Mouse (Mus musculus): ENCODE results near the gene Gm37240. TPM values are rescaled to one million over a fixed set of nuclear protein-coding genes. Genes with fewer than 3 reads are reported as not detected.

Gene Gm37240
- total and polyA plus RNA-seq, 2 experiments from 2014 or later = 0.43 to 1.9 TPM

DNA sequence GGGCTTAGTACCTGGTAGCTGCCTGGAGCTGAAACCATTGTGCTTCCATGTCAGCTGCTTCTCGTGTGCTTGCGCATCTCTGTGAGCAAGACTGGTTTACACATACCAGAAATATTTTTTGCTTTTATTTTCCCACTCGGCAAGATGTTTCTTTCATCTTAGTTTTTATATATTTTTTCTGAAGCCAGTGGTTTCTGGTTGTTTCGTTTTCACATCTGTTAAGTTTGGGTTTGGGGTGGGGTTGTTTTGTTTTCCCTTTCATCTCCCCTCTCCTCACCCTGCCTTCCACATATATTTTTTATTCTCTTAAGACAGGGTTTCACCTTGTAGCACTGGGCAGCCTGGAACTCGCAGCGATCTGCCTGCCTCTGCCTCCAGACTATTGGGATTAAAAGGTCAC is 1116.8 kb downstream of the Gm37240 start:
- 92% methylated on average over 6 of the region's 6 CpGs for WGBS
- no peak overlapping the region for H3K4me2 ChIP-seq (ENCODE audit: low read depth, low read length, poor library complexity, severe bottlenecking)

DNA sequence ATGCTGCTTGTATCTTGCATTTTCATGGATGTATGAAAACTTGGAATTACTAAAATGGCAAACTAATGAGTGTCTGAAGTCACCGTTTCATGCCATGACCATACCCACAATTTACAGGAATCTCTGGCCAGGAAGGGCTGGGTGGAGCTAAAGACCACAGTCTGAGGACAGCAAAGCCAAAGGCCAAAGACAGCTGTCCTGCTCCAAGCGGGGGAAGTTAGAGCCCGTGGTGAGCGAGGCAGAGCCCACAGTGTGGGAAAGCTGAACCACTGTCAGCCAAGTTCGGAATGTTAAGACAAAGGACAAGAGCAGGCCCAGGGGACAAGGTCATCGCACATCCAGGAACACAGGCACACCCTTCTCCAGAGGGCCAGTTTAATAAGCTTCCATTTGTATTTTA is 1117.9 kb downstream of the Gm37240 start:
- Histone ChIP-seq H3K4me3 (ENCODE audit: low read depth, low read length) (no peak overlapping the region), H3K27ac (ENCODE audit: low read depth, low read length) (no peak overlapping the region), H3K9ac (replicated peaks; ENCODE audit: low read length, poor library complexity, severe bottlenecking) (no peak overlapping the region), H3K4me1 (ENCODE audit: insufficient read depth, low read length) (no peaks in the 10 kb centered on the region), H3K36me3 (ENCODE audit: insufficient read depth, low read length) (no peaks in the 10 kb centered on the region), H3K4me2 (ENCODE audit: low read depth, low read length, poor library complexity, severe bottlenecking) (no peak overlapping the region), H3K9me3 (ENCODE audit: low read length) (no peaks in the 10 kb centered on the region), H3K27me3 (ENCODE audit: insufficient read depth, low read length) (no peaks in the 10 kb centered on the region)
- WGBS = 83% methylated on average over 6 of the region's 6 CpGs
- DNase-seq (ENCODE audit: low spot score) = no peak
- TF ChIP-seq CTCF (IDR thresholded peaks at IDR 0.05) = no peak
- no peak for ATAC-seq (ENCODE audit: low FRiP score)

More for the DNA sequence above, 1116.8 kb downstream of the Gm37240 start:
- Histone ChIP-seq H3K9me3 (ENCODE audit: low read length) (no peaks in the 10 kb centered on the region), H3K4me1 (ENCODE audit: insufficient read depth, low read length) (no peaks in the 10 kb centered on the region), H3K36me3 (ENCODE audit: insufficient read depth, low read length) (no peaks in the 10 kb centered on the region), H3K4me3 (ENCODE audit: low read depth, low read length) (no peak overlapping the region), H3K9ac (replicated peaks; ENCODE audit: low read length, poor library complexity, severe bottlenecking) (no peak overlapping the region), H3K27ac (ENCODE audit: low read depth, low read length) (no peak overlapping the region), H3K27me3 (ENCODE audit: insufficient read depth, low read length) (no peaks in the 10 kb centered on the region)
- ATAC-seq (ENCODE audit: low FRiP score) (no peak), DNase-seq (ENCODE audit: low spot score) (no peak)
- no peak for TF ChIP-seq CTCF (IDR thresholded peaks at IDR 0.05)

DNA sequence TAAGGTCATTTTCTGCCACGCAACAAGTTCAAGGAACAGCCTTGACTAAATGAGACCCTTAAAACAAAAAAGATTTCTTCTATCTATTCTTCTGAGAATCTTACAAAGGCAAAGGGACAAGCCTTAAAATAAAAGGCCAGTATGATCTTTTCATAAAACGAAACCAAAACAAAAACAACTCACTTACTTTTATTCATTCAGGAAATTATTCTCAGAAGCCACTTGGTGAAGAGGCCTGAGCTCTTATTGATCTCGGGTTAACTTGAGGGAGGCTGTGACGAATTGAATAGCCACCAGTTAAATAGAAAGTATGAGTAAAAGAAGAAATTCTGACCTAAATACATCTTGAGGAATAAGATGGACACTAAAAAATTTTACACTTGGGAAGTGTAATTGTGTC is 1118.4 kb downstream of the Gm37240 start:
- ATAC-seq (ENCODE audit: low FRiP score) (no peak), DNase-seq (ENCODE audit: low spot score) (no peak)
- H3K4me3 ChIP-seq (ENCODE audit: low read depth, low read length) = no peak overlapping the region
- 84% methylated on average over 4 of the region's 4 CpGs for WGBS
- H3K27me3 ChIP-seq (ENCODE audit: insufficient read depth, low read length) = no peaks in the 10 kb centered on the region
- H3K27ac ChIP-seq (ENCODE audit: low read depth, low read length) = no peak overlapping the region
- H3K4me1 ChIP-seq (ENCODE audit: insufficient read depth, low read length) = no peaks in the 10 kb centered on the region
- no peak overlapping the region for H3K4me2 ChIP-seq (ENCODE audit: low read depth, low read length, poor library complexity, severe bottlenecking)
- no peak for TF ChIP-seq CTCF (IDR thresholded peaks at IDR 0.05)
- H3K9ac ChIP-seq (replicated peaks; ENCODE audit: low read length, poor library complexity, severe bottlenecking) = no peak overlapping the region
- H3K36me3 ChIP-seq (ENCODE audit: insufficient read depth, low read length) = no peaks in the 10 kb centered on the region
- no peaks in the 10 kb centered on the region for H3K9me3 ChIP-seq (ENCODE audit: low read length)

DNA sequence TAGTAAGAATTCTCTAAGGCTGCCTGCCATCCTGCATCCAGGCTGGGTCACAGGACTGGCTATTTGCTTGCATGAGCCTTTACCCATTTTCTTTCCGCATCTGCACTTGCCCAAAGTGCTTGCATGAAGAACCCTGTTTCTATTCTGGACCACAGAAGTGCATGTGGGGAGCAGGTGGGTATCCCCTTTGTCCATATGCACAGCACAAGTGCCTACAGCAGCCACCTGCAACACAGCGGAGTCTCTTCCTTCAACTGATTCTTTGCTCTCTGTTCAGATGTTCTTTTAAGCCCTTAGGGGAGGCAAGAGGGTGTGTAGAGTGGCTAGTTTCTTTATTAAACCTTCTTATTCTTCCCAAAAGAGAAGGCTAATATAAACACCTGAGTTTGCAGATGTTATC is 1133.5 kb downstream of the Gm37240 start:
- Histone ChIP-seq H3K27me3 (ENCODE audit: insufficient read depth, low read length) (no peaks in the 10 kb centered on the region), H3K9me3 (ENCODE audit: low read length) (no peaks in the 10 kb centered on the region), H3K4me2 (ENCODE audit: low read depth, low read length, poor library complexity, severe bottlenecking) (no peak overlapping the region), H3K4me1 (ENCODE audit: insufficient read depth, low read length) (no peaks in the 10 kb centered on the region), H3K27ac (ENCODE audit: low read depth, low read length) (no peak overlapping the region), H3K36me3 (ENCODE audit: insufficient read depth, low read length) (no peaks in the 10 kb centered on the region), H3K4me3 (ENCODE audit: low read depth, low read length) (no peak overlapping the region), H3K9ac (replicated peaks; ENCODE audit: low read length, poor library complexity, severe bottlenecking) (no peak overlapping the region)
- no peak for DNase-seq (ENCODE audit: low spot score)
- TF ChIP-seq CTCF (IDR thresholded peaks at IDR 0.05) = no peak
- WGBS = 91% methylated on average over 2 of the region's 2 CpGs
- no peak for ATAC-seq (ENCODE audit: low FRiP score)

DNA sequence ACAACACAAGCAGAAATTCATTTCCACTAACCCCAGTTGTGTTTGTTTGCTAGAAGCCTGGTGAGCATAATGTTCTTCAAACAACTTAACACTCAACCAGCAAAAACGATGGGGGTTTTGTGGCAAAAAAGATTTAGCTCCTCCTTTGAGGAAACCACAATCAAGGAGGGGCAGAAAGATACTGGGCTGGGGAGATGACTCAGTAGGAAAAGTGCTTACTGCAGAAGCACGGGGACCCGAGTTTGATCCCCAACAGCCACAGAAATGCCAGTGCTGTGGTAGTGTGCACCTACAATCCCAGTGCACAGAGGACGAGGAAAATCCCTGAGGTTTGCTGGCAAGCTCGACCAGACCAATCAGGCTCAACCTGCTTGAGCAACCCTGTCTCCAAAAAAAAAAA is 1138.1 kb downstream of the Gm37240 start:
- WGBS = 68% methylated on average over 5 of the region's 5 CpGs
- H3K9me3 ChIP-seq (ENCODE audit: low read length) = no peaks in the 10 kb centered on the region
- H3K27me3 ChIP-seq (ENCODE audit: insufficient read depth, low read length) = peaks cover 3% of the 10 kb centered on the region; the same call in 1 of the 2 replicates
- no peak overlapping the region for H3K4me3 ChIP-seq (ENCODE audit: low read depth, low read length)
- TF ChIP-seq CTCF (IDR thresholded peaks at IDR 0.05) = no peak
- DNase-seq (ENCODE audit: low spot score) (no peak), ATAC-seq (ENCODE audit: low FRiP score) (no peak)
- no peaks in the 10 kb centered on the region for H3K36me3 ChIP-seq (ENCODE audit: insufficient read depth, low read length)
- H3K27ac ChIP-seq (ENCODE audit: low read depth, low read length) = no peak overlapping the region
- no peak overlapping the region for H3K4me2 ChIP-seq (ENCODE audit: low read depth, low read length, poor library complexity, severe bottlenecking)
- H3K4me1 ChIP-seq (ENCODE audit: insufficient read depth, low read length) = no peaks in the 10 kb centered on the region
- H3K9ac ChIP-seq (replicated peaks; ENCODE audit: low read length, poor library complexity, severe bottlenecking) = no peak overlapping the region

DNA sequence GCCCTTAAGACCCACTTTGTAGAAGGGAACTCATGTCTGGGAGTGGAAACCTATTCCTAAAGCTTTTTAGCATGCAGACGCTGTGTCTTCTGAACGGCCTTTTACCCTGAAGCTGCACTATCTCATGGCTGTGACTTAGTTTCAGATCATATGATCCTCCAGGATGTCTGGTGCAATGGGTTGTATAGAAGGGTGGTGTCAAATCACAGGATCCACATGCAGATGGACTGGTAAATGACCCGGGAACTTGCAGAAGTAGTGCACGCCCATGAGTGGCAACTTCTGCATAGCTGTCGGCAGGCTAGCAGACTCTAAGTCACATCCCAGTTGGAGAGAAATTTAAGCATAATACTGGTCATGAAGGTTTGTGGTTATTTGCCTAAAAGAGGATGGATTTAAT is 1139.2 kb downstream of the Gm37240 start:
- H3K4me2 ChIP-seq (ENCODE audit: low read depth, low read length, poor library complexity, severe bottlenecking) = no peak overlapping the region
- no peak overlapping the region for H3K27ac ChIP-seq (ENCODE audit: low read depth, low read length)
- H3K27me3 ChIP-seq (ENCODE audit: insufficient read depth, low read length) = peaks cover 3% of the 10 kb centered on the region; the same call in 1 of the 2 replicates
- no peak for DNase-seq (ENCODE audit: low spot score)
- no peaks in the 10 kb centered on the region for H3K4me1 ChIP-seq (ENCODE audit: insufficient read depth, low read length)
- H3K4me3 ChIP-seq (ENCODE audit: low read depth, low read length) = no peak overlapping the region
- H3K9ac ChIP-seq (replicated peaks; ENCODE audit: low read length, poor library complexity, severe bottlenecking) = no peak overlapping the region
- WGBS = 91% methylated on average over 5 of the region's 5 CpGs
- TF ChIP-seq CTCF (IDR thresholded peaks at IDR 0.05) = no peak
- H3K9me3 ChIP-seq (ENCODE audit: low read length) = no peaks in the 10 kb centered on the region
- no peaks in the 10 kb centered on the region for H3K36me3 ChIP-seq (ENCODE audit: insufficient read depth, low read length)
- no peak for ATAC-seq (ENCODE audit: low FRiP score)

Data from midbrain, postnatal 0 days (tissue).